Mouse (Mus musculus): ENCODE measurements around the gene Tmem191c. TPM values are rescaled to one million over a fixed set of nuclear protein-coding genes. Genes with fewer than 3 reads are reported as not detected.
A peak's percentile ranks its signal among the peaks of the same experiment; 100 is the strongest.

Gene Tmem191c
- total RNA-seq, 2 experiments from 2014 or later, result 91.2 to 112 TPM

DNA sequence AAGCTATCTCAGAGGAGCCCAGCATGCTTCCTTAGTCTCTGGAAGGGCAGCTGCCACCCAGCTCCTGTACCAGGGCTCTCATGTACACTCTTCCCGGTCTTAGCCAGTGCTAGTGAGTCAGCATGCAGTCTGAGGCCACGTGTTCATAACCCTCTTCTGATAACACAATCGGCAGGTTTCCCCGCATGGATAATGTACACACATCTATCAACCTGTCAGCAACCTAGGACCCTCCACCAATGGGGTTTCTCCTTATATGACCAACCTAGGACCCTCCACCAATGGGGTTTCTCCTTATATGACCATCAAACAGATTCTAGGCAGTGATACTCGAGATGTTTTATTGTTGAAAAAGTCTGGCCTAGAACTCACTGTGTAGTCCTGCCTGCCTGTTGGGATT lies 7.9 kb upstream of the Tmem191c start:
- no peak for DNase-seq

DNA sequence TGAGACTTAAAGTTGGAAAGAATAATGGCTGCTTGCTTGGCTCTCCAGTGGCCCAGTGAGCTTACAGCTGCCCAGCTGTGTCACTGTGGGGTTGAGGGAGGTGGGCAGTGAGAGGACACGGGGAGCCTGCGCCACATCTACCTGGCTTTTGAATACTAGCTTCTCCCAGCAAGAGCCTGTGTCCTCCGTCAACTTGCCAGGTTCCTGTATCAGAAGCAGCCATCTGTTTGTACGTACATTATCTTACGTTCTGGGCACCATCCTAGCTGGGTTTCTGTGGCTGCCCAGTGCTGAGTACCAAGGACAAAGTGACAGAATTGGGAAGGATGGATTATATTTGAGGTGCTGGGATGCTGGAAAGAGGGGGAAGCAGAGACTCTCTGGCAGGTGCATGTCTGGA lies 6.0 kb upstream of the Tmem191c start:
- no peak for DNase-seq

DNA sequence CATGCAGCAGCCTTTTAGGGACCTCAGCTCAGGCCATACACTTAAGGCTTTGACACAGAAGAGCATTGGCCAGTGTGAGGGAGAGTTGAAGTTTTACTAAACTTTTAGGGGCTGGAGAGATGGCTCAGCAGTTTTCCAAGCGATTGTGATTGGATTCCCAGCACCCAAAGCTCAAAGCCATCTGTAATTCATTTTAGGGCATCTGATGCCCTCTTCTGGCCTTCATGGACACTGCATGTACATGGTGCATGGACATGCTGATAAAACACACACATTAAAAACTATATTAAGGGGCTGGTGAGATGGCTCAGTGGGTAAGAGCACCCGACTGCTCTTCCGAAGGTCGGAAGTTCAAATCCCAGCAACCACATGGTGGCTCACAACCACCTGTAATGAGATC lies 4.8 kb upstream of the Tmem191c start:
- no peak for DNase-seq

DNA sequence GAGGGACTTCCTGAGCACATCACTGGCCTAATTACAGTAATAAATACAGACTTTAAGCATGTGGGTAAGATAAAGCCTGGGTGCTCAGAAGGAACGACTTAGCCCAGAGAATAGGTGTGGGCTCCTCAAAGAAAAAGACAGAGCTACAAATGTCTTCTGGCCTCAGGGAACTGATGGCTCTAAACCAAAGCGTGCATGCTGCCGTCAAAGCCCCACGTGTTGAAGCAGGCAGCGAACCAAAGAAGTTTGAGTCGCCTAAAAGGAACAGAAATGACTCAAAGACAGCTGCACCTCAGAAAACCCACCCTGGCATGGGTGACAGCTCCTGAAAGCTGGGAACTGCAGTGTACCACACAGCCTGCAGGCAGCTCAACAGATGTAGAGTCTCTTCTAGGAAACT lies 4.0 kb upstream of the Tmem191c start:
- DNase-seq, result no peak

DNA sequence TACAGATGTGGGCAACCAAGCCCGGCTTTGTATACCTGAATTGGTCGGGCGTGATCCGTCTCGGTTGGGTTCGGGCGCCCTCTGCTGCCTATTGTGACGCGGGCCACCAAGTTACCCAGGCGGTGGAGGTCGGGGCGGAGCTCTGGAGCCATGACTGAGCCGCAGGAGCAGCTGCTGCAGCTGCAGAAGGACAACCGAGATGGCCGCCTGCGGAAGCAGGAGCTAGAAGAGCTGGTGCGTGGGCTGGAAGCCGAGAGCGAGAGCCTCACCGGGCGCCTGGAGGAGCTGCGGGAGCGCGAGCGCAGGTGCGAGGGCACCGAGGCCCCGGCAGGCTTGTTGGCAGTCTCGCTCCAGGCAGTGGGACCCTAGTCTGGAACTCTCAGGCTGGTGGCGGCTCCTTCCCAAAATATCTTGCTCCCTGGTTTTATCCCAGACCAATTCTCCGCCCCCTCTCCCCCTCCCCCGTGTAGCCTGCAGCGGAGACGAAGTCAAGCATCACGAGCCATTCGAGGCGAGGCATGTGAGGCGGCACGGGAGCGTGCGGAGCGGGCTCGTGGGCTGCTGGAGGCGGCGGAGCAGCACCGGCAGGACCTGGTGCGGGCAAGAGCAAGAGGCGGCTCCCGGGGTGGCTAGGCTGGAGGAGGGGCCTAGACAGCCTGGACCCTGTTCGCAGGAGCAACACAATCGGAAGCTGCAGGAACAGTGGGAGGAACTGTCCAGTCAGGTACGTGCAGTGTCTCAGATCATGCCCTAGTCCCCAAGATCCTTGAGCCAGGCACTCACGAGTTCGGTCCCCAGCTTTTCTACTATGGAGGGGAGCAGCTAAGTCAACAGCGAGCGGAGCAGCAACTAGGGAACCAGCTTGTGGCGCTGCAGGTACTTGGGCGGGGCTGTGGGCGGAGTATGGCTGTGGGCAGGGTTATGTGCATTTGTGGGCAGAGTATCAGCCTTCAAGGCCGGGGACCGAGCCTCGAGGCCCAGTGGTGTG lies 581 bp downstream of the Tmem191c start:
- DNase-seq, result peak; percentile 89 to 91

DNA sequence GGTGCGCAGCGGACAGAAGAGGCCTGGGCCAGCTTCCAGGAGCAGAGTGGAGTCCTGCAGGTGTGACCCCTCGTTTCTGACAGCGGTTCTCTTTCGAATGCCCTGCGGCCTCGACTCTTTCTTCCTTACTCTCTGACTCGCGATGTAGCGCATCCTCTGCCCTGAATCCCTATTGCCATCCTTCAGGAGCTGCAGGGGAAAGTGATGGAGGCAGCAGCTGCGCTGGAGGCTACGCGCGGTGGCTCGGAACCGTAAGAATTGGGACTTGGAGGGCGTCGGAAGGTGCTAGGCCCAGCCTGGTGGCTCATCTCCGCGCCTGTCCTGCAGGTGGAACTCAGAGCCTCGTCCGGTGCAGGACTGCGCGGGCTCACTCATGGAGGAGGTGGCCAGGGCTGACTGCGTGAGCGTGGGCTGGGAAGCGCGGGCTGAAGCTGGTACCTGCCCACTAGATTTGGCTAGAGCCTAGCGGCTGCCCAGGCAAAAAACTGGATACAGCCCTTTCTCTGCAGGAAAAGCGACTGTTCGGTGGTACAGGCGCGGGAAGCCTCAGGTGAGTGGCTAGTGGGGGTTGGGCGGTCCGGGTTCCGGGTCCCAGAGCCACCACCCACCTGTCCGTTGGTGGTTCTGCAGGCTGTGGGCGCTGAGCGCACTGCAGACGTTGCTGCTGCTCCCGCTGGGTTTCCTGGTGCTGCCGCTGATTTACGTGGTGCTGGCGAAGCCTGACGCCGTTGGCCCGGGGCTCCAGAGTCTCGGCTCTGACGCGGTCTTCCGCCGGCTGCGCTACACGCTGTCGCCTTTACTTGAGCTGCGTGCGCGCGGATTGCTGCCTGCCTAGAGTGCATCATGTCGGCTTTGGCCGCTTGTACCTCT lies 1.7 kb downstream of the Tmem191c start:
- DNase-seq, result peak; percentile 70 to 72

DNA sequence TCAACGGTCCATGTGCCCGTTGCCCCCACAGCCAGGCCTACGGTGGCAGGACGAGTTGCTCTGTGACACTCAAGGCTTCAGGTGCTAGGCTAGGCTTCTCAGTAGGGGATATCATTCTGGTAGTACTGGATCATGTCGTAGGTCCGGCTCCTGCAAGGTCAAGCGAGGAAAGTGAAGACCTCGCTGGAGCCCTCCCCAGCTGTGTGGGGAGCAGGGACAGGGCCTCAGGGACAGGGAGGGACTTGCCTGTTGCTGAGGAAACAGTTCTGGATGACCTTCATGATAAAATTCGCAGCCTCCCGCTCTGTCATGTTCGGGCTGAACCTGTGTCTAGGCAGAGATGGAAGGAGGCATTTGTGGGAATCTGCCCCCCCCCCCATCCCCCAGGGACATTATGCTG lies 4.6 kb downstream of the Tmem191c start:
- no peak for DNase-seq

DNA sequence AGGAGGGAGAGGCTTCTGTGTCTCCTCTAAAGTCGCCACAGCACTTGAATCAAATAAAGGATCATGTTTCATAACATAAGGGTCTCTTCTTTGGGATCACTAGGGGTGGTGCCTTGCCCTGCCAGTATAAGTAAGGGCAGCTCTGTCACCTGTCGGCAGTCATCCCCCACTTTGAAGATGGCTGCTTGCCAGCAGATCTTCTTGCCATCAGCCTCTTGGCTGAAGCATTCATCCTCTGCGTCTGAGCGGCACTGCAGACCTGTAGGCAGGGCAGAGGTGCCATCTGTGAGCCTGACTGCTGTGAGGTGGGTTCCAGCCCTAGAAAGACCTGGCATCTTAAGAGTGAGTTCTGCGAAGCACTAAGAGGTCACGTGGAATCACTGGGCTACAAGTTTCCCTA lies 7.3 kb downstream of the Tmem191c start:
- DNase-seq, result no peak

DNA sequence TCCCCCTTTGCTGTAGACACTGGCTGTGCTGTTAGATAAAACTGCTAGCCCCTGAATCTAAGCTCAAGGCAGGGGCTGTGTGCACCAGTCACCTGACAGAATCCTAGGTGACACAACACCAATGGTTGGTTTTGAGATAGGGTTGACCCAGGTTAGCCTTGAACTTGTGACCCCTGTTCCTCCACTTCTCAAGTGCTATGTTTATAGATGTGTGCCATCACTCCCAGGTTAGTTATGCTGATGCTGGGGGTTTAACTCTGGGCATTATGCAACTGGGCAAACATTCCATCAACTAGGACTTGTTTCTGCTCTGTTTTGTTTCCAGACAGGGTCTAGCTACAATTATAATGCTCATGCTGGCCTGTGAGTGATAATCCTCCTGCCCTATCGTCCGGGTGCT lies 11.2 kb downstream of the Tmem191c start:
- no peak for DNase-seq

DNA sequence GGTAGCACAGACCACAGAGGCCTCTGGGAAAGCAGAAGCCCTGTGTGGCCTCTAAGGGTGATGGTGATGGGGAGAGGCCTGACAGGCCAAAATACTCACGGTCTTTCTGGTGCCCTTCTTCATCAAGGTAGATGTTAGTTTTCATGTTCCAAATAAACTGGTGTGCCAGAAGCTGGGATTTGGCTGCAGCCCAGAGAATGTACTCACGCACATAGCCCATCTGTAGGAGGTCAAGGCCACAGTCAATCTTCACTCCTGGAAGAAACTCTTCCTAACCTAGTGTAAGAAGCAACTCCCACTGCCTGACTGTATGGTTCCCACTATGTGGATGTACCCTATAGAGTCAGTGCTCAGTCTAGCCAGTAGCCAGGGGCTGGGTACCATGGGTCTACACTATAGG lies 15.1 kb downstream of the Tmem191c start:
- no peak for DNase-seq

DNA sequence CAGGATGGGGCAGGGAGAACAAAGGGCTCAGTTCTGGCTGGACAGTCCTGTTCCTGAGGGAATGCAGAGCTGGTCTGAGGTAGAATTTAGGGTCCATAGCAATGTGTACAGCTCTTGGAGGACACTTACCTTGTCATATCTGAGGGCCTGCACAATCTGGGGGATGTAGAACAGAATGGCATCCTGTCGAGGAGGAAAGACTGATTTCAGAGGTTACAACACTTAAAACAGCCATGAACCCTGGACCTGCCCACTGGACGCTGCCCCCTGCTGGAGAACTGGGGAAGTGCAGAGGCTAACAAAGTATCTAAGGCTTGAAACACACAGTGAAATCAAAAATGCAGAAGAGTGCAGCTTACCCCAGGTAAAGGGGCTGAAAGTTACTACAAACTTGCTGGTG lies 16.9 kb downstream of the Tmem191c start:
- DNase-seq, result peak in 1 of 2 experiments; percentile 49

DNA sequence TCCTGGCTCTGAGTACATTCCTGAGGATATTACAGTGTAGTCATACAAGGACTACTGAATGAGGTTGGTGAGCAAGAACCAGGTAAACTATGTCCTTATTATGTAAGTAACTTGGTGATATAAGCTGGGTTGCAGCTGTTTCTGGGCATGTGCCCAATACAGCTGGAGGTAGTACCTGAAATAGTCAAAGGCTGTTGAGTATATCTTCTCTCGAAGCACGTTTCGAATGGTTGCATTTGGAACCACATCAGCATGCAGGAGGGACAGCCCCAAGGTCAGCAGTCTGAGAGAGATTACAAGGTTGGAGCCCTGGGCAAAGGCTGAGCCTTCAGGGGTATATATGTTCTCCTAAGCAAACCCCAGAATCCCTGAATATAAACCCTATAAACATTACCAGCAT lies 24.9 kb downstream of the Tmem191c start:
- DNase-seq, result no peak

DNA sequence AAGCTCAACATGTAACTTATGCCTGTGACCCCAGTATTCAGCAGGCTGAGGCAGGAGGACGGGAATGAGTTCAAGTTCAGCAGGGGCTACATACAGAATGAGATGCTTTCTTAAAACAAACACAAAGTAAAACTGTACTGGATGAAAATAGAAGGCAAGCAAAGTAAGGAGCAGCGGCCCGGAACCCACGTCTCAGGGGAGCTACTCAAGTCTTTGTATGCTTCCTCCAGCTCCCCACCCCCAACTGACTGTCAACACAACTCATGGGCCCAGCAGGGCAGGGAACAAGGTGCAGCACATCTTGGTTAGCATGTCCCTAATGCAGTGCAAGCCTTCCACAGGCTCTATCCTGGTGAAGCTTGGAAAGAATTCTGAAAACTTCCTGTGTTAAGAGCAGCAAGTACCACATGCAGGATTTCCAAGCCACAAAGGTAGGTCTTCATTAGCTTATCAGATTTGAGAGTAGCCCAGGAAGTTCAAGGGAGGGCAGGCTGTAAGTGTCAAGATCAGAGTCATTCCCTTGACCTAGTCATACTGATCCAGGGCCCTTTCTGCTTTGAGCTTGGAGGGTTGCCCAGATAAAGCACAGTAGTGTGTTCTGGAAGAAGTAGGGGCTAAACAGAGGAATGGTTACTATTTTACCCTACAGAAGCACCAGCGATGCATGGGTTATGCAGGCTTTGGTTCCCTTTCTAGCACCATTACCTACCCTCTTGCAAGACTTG lies 27.8 kb downstream of the Tmem191c start:
- DNase-seq, result no peak

DNA sequence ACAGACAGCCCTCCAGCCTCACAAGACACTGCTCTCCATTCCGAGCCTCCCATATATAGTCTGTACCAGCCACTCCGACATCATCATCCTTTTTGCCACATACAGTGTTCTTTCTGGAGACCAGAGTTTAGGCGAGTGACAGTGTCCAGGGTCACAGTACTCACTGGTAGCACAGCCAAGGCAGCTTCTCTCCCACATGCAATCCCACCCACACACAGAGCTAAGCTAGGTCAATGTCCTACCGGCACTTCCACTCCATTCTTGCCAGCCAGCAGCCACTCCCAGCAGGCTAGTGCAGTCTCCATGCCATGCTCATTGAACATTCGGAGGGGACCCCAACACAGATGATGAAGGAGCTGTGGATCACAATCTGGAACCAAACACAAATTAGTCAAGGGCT lies 31.6 kb downstream of the Tmem191c start:
- DNase-seq, result no peak

DNA sequence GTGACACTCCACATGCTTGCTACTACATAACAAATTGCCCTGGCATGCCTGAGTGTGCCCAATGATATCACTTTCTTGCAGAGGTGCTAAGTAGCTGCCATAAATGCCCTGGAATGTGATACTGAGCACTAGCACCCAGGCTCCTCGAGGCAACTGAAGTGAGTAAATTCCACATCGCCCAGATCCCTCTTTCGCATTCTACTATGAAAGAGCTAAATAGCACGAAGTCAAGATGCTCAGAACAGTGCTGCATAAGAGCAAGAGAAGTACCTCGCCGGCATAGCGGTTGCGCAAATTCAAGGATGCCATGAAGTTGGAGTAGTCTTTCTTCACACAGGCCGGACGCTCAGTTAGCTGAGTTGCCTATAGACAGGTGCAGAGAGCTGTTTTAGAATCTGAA lies 33.2 kb downstream of the Tmem191c start:
- no peak for DNase-seq

DNA sequence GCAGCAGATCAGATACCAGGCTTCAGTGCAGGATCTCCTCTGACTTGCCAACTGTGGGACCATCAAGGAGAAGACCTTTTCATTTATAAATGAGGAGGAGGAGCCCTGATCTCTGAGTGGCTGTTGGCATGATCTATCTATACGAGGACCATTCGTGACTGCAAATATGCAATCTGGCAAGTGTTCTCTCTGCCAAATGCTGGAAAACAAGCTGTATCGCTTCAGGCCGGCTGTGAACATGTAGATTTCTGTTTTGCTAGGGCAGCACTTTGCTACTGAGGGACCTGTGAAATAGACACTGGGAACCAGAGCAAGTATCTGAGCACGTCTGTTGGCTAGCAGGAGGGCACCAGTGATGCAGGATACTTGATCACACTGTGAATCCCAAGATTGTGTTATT lies 36.7 kb downstream of the Tmem191c start:
- peak in 1 of 2 experiments; percentile 24 for DNase-seq

DNA sequence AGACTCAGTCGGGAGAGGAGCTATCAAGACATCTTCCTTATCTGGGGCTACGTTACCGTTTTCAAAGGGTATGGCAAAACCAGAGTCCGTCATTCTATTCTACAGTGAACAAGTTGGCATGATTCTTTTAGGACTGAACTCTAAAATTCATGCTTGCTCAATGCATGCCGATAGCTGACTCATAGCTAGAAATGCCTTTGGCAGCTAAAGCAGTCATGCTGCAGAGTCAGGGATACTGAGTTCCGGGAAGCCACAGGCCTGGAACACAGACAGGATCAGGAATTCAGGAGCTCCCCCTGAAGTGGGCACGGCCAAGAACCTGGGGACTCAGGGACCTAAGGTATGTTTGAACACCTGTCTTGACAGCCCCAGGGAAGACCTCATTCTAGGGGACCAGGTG lies 40.7 kb downstream of the Tmem191c start:
- DNase-seq, result no peak

DNA sequence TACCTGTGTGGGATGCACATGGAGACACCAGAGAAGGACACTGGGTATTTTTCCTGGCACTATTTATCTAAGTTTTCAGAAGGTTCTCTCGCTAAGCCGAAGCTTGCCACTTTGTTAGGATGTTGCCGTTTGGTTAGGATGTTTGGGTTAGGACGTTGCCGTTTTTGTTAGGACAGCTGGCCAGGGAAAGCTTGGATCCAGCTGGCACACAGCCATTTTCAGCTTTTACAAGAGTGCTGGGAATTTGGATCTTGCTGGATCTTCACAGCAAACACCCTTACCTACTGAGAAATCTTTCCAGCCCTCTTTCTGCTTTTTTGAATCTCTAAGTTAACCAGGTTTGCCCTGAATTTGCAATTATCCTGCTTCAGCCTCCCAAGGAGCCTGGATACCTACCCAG lies 45.6 kb downstream of the Tmem191c start:
- DNase-seq, result no peak

DNA sequence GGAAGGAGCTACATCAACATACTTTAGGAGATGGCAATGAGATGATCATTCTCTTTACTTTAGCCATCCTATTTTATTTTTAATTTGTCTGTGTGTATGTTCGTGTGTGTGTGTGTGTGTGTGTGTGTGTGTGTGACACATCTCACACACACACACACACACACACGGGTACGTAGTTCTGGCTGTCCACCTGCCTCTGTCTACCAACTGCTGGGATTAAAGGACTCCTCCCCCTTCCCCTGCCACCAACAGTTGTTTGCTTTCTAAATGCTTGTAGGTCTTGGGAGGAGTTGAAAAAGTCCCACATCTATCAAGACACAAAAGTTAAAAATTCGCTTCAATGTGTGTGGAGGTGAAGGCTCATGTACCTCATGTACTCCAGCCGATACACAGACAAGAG lies 48.9 kb downstream of the Tmem191c start:
- no peak for DNase-seq

DNA sequence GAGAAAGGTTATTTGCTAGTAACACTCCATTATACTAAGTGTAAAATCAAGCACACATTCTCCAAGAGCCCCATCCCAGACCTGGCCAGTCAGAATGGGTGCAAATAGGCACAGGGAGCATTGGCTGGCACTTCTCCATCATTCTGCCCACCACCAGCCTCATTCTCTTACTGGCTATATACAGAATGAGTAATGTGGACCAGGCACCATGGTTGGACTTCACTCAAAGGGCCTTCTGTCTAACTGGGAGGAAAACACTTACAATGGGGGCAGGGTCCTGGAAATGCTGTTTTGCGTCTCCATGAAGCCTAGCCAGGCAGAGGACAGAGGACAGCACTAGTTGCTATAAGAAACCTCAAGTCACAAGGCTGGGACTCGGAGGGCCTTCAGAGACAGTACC lies 50.2 kb downstream of the Tmem191c start:
- no peak for DNase-seq

DNA sequence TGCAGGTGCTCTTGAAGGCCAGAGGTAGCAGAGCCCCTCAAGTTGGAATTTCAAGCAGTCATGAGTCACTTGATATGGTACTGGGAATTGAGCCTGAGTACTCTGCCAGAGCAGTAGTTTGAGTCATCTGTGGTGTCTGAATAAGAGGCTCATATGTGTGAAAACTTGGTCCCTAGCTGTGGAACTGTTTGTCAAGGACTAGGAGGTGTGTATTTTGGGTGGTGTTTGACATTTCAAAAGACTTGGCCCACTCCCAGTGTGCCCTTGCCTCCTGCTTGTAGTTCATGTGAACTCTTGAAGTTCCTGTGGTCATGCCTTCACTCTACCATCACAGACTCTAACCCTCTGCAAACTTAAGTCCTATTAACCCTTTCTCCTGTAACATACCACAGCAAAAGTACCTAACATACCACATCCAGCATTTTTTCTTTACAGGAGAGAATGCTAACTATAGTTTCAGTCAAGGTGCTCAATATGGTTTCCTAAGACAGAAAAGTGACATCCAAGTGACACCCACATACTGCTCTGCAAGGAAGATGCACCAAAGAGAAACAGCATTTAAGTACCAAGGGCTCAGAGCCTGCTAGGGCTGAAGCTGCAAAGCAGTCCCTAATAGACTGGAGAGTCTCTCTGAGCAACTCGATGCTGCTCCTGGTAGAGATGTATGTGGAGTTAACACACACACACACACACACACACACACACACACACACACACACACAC lies 54.1 kb downstream of the Tmem191c start:
- DNase-seq, result no peak

DNA sequence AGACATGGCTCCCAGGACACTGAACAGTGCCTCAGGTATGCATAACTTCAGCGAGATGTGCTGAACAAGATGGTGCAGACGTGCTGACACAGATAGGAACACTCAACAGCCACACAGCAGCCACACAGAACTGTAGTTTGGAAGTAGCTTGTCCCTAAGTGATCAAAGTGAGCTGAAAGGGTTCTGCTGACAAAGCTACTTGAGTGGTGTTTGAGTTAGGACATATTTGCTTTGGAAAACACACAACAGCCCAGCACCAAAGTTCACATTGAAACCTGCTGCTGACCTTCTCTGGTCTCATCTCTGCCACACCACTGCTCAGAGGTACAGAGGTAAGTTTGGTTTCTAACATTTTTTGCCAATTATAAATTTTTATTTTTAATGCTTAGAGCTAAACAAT lies 55.2 kb downstream of the Tmem191c start, which contains the start of gene Serpind1:
Serpind1 (plus strand) TSS at position 256 of the 400 bp plus-strand sequence.
- DNase-seq, result no peak
